7 mouse cellular contexts compared by ENCODE assay signal in genomic region chr17:24426471-24427169, GRCm38 (mm10). TPM values are rescaled to one million over a fixed set of nuclear protein-coding genes. Genes with fewer than 3 reads are reported as not detected.
DNase-seq lines count a peak whose midpoint lies in the region; ATAC-seq lines count a peak whose summit lies in the region.

Gene Eci1 (plus strand): TSS chr17:24426641.

- under 1% methylated on average over 48 of the region's 48 CpGs for WGBS in intestine, embryonic 15.5 days
- WGBS in midbrain, embryonic 10.5 days, result under 1% methylated on average over 48 of the region's 48 CpGs

- H3K4me1 ChIP-seq in intestine, embryonic 15.5 days (replicated peaks), result 0 out of 2 replicates have a peak, but pooled peaks cover 10% of the 10 kb centered on the region
- peaks cover 20% of the 10 kb centered on the region for H3K4me1 ChIP-seq in midbrain, embryonic 10.5 days

- peak; percentile 98 for ATAC-seq in intestine, embryonic 15.5 days

- H3K4me3 ChIP-seq in intestine, embryonic 15.5 days (replicated peaks), result peak within 1 kb of the TSS; percentile 79
- H3K4me3 ChIP-seq in midbrain, embryonic 10.5 days, result peak within 1 kb of the TSS; percentile 89

- no peaks in the 10 kb centered on the region for H3K9me3 ChIP-seq in intestine, embryonic 15.5 days
- H3K9me3 ChIP-seq in midbrain, embryonic 10.5 days (replicated peaks), result no peaks in the 10 kb centered on the region

- H3K27ac ChIP-seq in intestine, embryonic 15.5 days, result peak within 1 kb of the TSS; percentile 97
- peak within 1 kb of the TSS; percentile 98 for H3K27ac ChIP-seq in midbrain, embryonic 10.5 days (replicated peaks)

- peak; percentile 99 for DNase-seq in adrenal gland, adult 2 months
- DNase-seq in embryo, embryonic 11.5 days (ENCODE audit: low read depth, low spot score), result peak; percentile 87
- DNase-seq in gastrocnemius, postnatal 36 days, result peak; percentile 91 to 97
- peak; percentile 88 to 93 for DNase-seq in left cerebral cortex, postnatal 25 days (ENCODE audit: low spot score in 2 of 2)
- peak; percentile 94 for DNase-seq in midbrain, embryonic 10.5 days (ENCODE audit: low spot score)
- peak; percentile 80 for DNase-seq in right cerebral cortex, postnatal 4 days

- H3K9ac ChIP-seq in intestine, embryonic 15.5 days, result peak within 1 kb of the TSS; percentile 94

- intact Hi-C loops in gastrocnemius, postnatal 36 days (cut with DNase I), result no loop called here
- intact Hi-C loops in left cerebral cortex, postnatal 25 days (cut with DNase I), result no loop called here

- peaks cover 28% of the 10 kb centered on the region for H3K36me3 ChIP-seq in intestine, embryonic 15.5 days
- peaks cover 59% of the 10 kb centered on the region for H3K36me3 ChIP-seq in midbrain, embryonic 10.5 days

- peak within 1 kb of the TSS; percentile 67 for H3K4me2 ChIP-seq in intestine, embryonic 15.5 days (replicated peaks)

- no peaks in the 10 kb centered on the region for H3K27me3 ChIP-seq in intestine, embryonic 15.5 days (replicated peaks)
- no peaks in the 10 kb centered on the region for H3K27me3 ChIP-seq in midbrain, embryonic 10.5 days (ENCODE audit: low read depth, poor library complexity, severe bottlenecking)

RNA-seq across cellular contexts. Expression of gene Eci1, which starts in this region (rescaled TPM):
- 100 to 1,000 TPM; 303 to 325 TPM for total RNA-seq in adrenal gland, adult 2 months (2021)
- 163 and 182 TPM in 2 replicates for polyA plus RNA-seq in adrenal gland, adult 2 months (2012; rRNA removed)
- total RNA-seq in gastrocnemius, postnatal 36 days (2021), result 100 to 1,000 TPM; 129 to 179 TPM
- 122 and 137 TPM in 2 replicates for polyA plus RNA-seq in intestine, embryonic 15.5 days (2015; fragmentation: Nextera tagmentation; extraction: Ambion mirVana)
- 10 to 100 TPM; 21.4 to 28.1 TPM for total RNA-seq in left cerebral cortex, postnatal 25 days (2021)
- polyA plus RNA-seq in midbrain, embryonic 10.5 days (2016; fragmentation: Nextera tagmentation; extraction: Ambion mirVana), result 78.8 and 82.4 TPM in 2 replicates

Comparison
In these comparisons a context has a peak if more than half of its experiments do, and no peak if none do; other contexts are left out.
1. Peak in every context shown above with its lines: DNase-seq, ATAC-seq, H3K4me3 ChIP-seq and H3K27ac ChIP-seq.
2. RNA of gene Eci1 (total RNA-seq): 303 to 325 TPM in adrenal gland, adult 2 months and 129 to 179 TPM in gastrocnemius, postnatal 36 days; 21.4 to 28.1 TPM in left cerebral cortex, postnatal 25 days; every median in the first group is over 4 times any median in the second.